Mouse (Mus musculus): ENCODE data around the gene Eif1. TPM values are rescaled to one million over a fixed set of nuclear protein-coding genes. Genes with fewer than 3 reads are reported as not detected.
"Not testable (repeated sequence)": the region's sequence is repeated elsewhere in the genome, so short reads cannot be mapped to it uniquely, and the experiment has no call there.

Gene Eif1
- polyA plus RNA-seq, 1 experiment, result 83.2 TPM

- Histone ChIP-seq H3K4me3 (ENCODE audit: extremely low read depth, insufficient read depth, insufficient read length) (no peak overlapping the region), H3K4me1 (ENCODE audit: control insufficient read depth, insufficient read depth, insufficient read length) (no peaks in the 10 kb centered on the region), H3K27me3 (ENCODE audit: control insufficient read depth, insufficient read depth, low read length) (no peaks in the 10 kb centered on the region), H3K27ac (ENCODE audit: insufficient read depth, low read length) (no peak overlapping the region), H3K36me3 (ENCODE audit: control insufficient read depth, insufficient read depth, low read length) (peaks cover 3% of the 10 kb centered on the region)
- DNase-seq (ENCODE audit: low read depth in 1 of 2, low spot score in 2 of 2), result no peak
- WGBS, result 88% methylated on average over 11 of the region's 11 CpGs
- TF ChIP-seq POLR2A (IDR thresholded peaks at IDR 0.05; ENCODE audit: low read depth, low read length) (no peak), CTCF (IDR thresholded peaks at IDR 0.05; ENCODE audit: extremely low read depth, insufficient read depth, insufficient read length, insufficient replicate concordance) (no peak)
Observed at GRCm38 (mm10) chr11:100327316-100327715, 7.6 kb downstream of the Eif1 start.

DNA sequence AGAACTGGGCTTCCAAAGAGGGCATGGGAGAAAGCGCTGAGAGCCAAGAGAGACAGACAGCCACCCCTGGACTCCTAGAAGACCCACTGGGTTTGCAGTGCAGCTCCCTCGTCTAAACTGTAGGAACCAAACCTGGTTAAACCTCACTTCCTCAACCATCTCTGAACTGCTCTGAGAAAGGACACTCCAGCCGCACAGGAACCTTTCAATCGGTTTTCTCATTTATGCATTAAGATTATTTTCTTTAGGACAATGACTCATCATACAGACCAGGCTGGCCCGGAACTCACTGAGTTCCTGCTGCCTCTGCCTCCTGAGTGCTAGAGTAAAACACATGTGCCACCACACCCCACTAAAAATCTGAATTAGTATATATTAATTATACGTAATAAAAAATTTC lies 8.1 kb downstream of the Eif1 start:
- TF ChIP-seq CTCF (IDR thresholded peaks at IDR 0.05; ENCODE audit: extremely low read depth, insufficient read depth, insufficient read length, insufficient replicate concordance) (no peak), POLR2A (IDR thresholded peaks at IDR 0.05; ENCODE audit: low read depth, low read length) (no peak)
- no peak overlapping the region for H3K27ac ChIP-seq (ENCODE audit: insufficient read depth, low read length)
- no peak for DNase-seq (ENCODE audit: low read depth in 1 of 2, low spot score in 2 of 2)
- H3K27me3 ChIP-seq (ENCODE audit: control insufficient read depth, insufficient read depth, low read length), result no peaks in the 10 kb centered on the region
- H3K4me1 ChIP-seq (ENCODE audit: control insufficient read depth, insufficient read depth, insufficient read length), result no peaks in the 10 kb centered on the region
- 50% methylated on average over 6 of the region's 6 CpGs for WGBS
- H3K36me3 ChIP-seq (ENCODE audit: control insufficient read depth, insufficient read depth, low read length), result no peaks in the 10 kb centered on the region
- no peak overlapping the region for H3K4me3 ChIP-seq (ENCODE audit: extremely low read depth, insufficient read depth, insufficient read length)

GRCm38 (mm10) chr11:100330235-100330634 lies 10.6 kb downstream of the Eif1 start:
- WGBS, result 82% methylated on average over 16 of the region's 16 CpGs
- TF ChIP-seq POLR2A (IDR thresholded peaks at IDR 0.05; ENCODE audit: low read depth, low read length) (no peak), CTCF (IDR thresholded peaks at IDR 0.05; ENCODE audit: extremely low read depth, insufficient read depth, insufficient read length, insufficient replicate concordance) (no peak)
- H3K27ac ChIP-seq (ENCODE audit: insufficient read depth, low read length), result no peak overlapping the region
- no peaks in the 10 kb centered on the region for H3K27me3 ChIP-seq (ENCODE audit: control insufficient read depth, insufficient read depth, low read length)
- no peak for DNase-seq (ENCODE audit: low read depth in 1 of 2, low spot score in 2 of 2)
- H3K4me3 ChIP-seq (ENCODE audit: extremely low read depth, insufficient read depth, insufficient read length), result no peak overlapping the region
- no peaks in the 10 kb centered on the region for H3K36me3 ChIP-seq (ENCODE audit: control insufficient read depth, insufficient read depth, low read length)
- no peaks in the 10 kb centered on the region for H3K4me1 ChIP-seq (ENCODE audit: control insufficient read depth, insufficient read depth, insufficient read length)

DNA sequence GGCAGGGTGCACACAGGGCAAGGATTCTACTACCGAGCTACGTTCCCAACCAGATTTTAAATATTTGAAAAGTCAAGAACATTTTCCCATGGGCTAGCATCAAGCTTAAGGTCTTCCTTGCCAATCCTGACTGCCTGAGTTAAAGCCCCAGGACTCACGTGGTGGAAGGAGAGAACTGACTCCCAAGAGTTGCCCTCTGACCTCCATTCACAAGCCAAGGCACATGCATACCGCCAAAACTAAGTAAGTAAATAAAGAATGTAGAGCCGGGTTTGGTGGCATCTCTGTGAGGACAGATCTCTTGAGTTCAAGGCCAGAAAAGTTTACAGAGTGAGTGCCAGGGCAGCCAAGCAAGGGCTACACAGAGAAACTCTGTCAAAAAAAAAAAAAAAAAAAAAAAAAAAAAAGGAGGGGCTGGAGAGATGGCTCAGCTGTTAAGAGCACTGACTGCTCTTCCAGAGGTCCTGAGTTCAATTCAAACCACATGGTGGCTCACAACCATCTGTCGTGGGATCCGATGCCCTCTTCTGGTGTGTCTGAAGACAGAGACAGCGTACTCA lies 11.2 kb downstream of the Eif1 start:
- H3K27me3 ChIP-seq (ENCODE audit: control insufficient read depth, insufficient read depth, low read length), result not testable (repeated sequence)

DNA sequence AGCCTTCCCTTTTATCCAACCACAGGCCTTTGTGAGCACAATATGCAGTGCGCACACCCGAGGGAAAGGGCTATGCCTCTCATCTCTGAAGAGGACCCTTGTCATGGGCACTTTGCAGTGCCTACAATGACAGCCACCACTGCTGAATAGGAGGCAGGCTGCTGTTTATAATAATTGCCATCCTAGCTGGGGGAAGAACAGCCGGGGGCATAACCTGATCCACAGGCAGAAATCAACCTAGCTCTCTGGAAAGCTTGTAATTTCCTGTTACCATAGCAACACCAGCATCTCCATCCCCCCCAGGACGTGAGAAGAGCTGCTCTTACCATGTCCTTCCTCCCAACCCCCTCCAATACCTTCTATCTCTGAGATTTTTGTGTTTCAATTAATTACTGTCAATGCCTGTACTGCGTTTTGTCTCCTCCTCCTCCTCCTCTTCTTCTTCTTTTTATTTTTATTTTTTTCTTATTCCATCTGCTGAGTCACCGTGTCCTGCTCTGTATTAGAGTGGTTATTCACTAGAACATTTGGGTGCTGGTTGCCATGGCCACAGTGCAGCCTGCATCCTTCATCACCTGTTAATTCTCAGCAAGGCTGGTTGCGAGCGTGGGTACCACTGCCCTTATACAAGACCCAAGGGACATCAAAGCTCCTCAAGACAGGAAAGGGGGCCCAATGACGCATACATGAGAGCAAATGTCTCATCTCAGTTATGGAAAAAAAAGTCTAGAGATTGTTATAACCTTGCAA lies 13.3 kb downstream of the Eif1 start:
- no peak for TF ChIP-seq POLR2A (IDR thresholded peaks at IDR 0.05; ENCODE audit: low read depth, low read length)
- no peak for TF ChIP-seq CTCF (IDR thresholded peaks at IDR 0.05; ENCODE audit: extremely low read depth, insufficient read depth, insufficient read length, insufficient replicate concordance)
- no peaks in the 10 kb centered on the region for H3K27me3 ChIP-seq (ENCODE audit: control insufficient read depth, insufficient read depth, low read length)
- no peak overlapping the region for H3K4me3 ChIP-seq (ENCODE audit: extremely low read depth, insufficient read depth, insufficient read length)
- no peak for DNase-seq (ENCODE audit: low read depth in 1 of 2, low spot score in 2 of 2)
- 60% methylated on average over 9 of the region's 9 CpGs for WGBS
- no peak overlapping the region for H3K27ac ChIP-seq (ENCODE audit: insufficient read depth, low read length)
- no peaks in the 10 kb centered on the region for H3K36me3 ChIP-seq (ENCODE audit: control insufficient read depth, insufficient read depth, low read length)
- no peaks in the 10 kb centered on the region for H3K4me1 ChIP-seq (ENCODE audit: control insufficient read depth, insufficient read depth, insufficient read length)

More for the DNA sequence above, 11.2 kb downstream of the Eif1 start:
- not testable (repeated sequence) for H3K4me3 ChIP-seq (ENCODE audit: extremely low read depth, insufficient read depth, insufficient read length); DNase-seq (ENCODE audit: low read depth in 1 of 2, low spot score in 2 of 2); H3K27ac ChIP-seq (ENCODE audit: insufficient read depth, low read length); H3K4me1 ChIP-seq (ENCODE audit: control insufficient read depth, insufficient read depth, insufficient read length); H3K36me3 ChIP-seq (ENCODE audit: control insufficient read depth, insufficient read depth, low read length)
- 73% methylated on average over 8 of the region's 8 CpGs for whole genome bisulfite sequencing

DNA sequence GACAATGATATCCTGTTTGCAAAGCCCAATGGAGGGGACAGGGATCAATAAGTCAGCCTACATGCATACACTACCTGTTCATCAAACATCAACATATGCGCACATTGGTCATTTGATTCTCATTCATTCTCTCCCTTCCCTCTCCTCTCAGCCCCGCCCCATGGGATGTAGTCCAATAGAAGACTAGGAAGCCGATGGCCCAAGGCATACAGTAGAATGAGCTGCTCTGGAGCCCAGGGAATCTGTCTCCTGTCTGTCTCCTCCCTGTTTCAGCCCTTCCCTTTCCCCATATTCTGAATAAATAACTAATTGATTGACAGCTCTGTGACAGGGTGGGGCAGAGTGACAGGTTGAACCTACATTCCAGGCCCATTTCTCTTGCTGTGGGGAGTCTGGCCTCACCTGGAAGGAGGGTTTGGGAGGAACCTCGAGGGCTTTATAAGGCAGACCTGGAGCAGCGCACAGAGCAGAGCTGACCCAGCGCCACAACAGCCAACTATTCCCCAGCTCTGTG lies 14.3 kb downstream of the Eif1 start, which contains the start of gene Gast:
Gene Gast, plus strand, starts transcription at position 464 of the 514 bp plus-strand sequence.
- WGBS, result 83% methylated on average over 6 of the region's 6 CpGs
- H3K27me3 ChIP-seq (ENCODE audit: control insufficient read depth, insufficient read depth, low read length), result no peaks in the 10 kb centered on the region
- no peak within 1 kb of the TSS for H3K27ac ChIP-seq (ENCODE audit: insufficient read depth, low read length)
- no peaks in the 10 kb centered on the region for H3K36me3 ChIP-seq (ENCODE audit: control insufficient read depth, insufficient read depth, low read length)
- H3K4me1 ChIP-seq (ENCODE audit: control insufficient read depth, insufficient read depth, insufficient read length), result no peaks in the 10 kb centered on the region
- H3K4me3 ChIP-seq (ENCODE audit: extremely low read depth, insufficient read depth, insufficient read length), result no peak within 1 kb of the TSS
- no peak for TF ChIP-seq POLR2A (IDR thresholded peaks at IDR 0.05; ENCODE audit: low read depth, low read length)
- TF ChIP-seq CTCF (IDR thresholded peaks at IDR 0.05; ENCODE audit: extremely low read depth, insufficient read depth, insufficient read length, insufficient replicate concordance), result no peak
- no peak for DNase-seq (ENCODE audit: low read depth in 1 of 2, low spot score in 2 of 2)

DNA sequence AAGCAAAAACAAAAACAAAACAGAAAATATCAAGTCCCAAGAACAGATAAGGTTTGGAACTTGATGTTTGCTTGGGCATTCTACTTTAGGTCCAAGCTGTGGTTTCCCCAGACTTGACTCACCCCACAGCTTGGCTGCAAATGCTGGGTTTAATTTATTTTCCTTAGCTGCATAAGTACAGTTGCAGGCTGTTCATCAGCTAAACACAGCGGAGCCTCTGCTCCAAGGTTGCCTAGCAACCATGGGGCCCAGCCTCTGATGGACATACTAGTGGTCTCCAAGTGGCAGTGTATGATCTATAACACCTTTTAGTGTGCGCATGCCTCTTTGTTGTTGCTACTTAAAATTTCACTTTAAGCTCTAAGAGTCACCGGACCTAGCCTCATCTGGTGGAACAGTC lies 16.0 kb downstream of the Eif1 start:
- H3K4me1 ChIP-seq (ENCODE audit: control insufficient read depth, insufficient read depth, insufficient read length), result no peaks in the 10 kb centered on the region
- H3K36me3 ChIP-seq (ENCODE audit: control insufficient read depth, insufficient read depth, low read length), result no peaks in the 10 kb centered on the region
- H3K27ac ChIP-seq (ENCODE audit: insufficient read depth, low read length), result no peak overlapping the region
- no peak overlapping the region for H3K4me3 ChIP-seq (ENCODE audit: extremely low read depth, insufficient read depth, insufficient read length)
- DNase-seq (ENCODE audit: low read depth in 1 of 2, low spot score in 2 of 2), result no peak
- 91% methylated on average over 3 of the region's 3 CpGs for WGBS
- no peak for TF ChIP-seq CTCF (IDR thresholded peaks at IDR 0.05; ENCODE audit: extremely low read depth, insufficient read depth, insufficient read length, insufficient replicate concordance)
- no peak for TF ChIP-seq POLR2A (IDR thresholded peaks at IDR 0.05; ENCODE audit: low read depth, low read length)
- H3K27me3 ChIP-seq (ENCODE audit: control insufficient read depth, insufficient read depth, low read length), result no peaks in the 10 kb centered on the region
